Mouse (Mus musculus): Measurements from ENCODE around the gene Kctd21. TPM values are rescaled to one million over a fixed set of nuclear protein-coding genes. Genes with fewer than 3 reads are reported as not detected.

Gene Kctd21
- total and polyA plus RNA-seq, 3 experiments: 0.23 to 1.2 TPM; not detected in 1

- TF ChIP-seq ELF1 (IDR thresholded peaks at IDR 0.05; ENCODE audit: low read depth, low read length) (no peak), TAL1 (IDR thresholded peaks at IDR 0.05; ENCODE audit: low read length) (no peak; the same call in 1 of the 2 replicates), E2F4 (IDR thresholded peaks at IDR 0.05; ENCODE audit: borderline replicate concordance, low read depth, low read length) (no peak), USF2 (IDR thresholded peaks at IDR 0.05; ENCODE audit: borderline replicate concordance in 1 of 2, insufficient read depth in 1 of 2, low read depth in 1 of 2, low read length in 2 of 2) (0 out of 4 replicates have a peak, but pooled peaks of 1 of the 2 experiments have one; percentile 28), MAFK (IDR thresholded peaks at IDR 0.05; ENCODE audit: borderline replicate concordance, low read depth, low read length) (no peak), JUND (IDR thresholded peaks at IDR 0.05; ENCODE audit: low read depth, low read length) (no peak), UBTF (IDR thresholded peaks at IDR 0.05; ENCODE audit: borderline replicate concordance, insufficient read depth, low read depth, low read length) (no peak), CHD1 (IDR thresholded peaks at IDR 0.05; ENCODE audit: low read depth, low read length) (no peak), POLR2A (IDR thresholded peaks at IDR 0.05; ENCODE audit: control insufficient read depth in 1 of 2, insufficient read depth in 1 of 2, low read depth in 1 of 2, low read length in 2 of 2, poor library complexity in 1 of 2) (no peak), TBP (IDR thresholded peaks at IDR 0.05; ENCODE audit: low read depth, low read length) (no peak), RCOR1 (IDR thresholded peaks at IDR 0.05; ENCODE audit: low read depth, low read length) (peak; percentile 25; the same call in 1 of the 2 replicates), TCF12 (IDR thresholded peaks at IDR 0.05; ENCODE audit: low read depth, low read length) (no peak), EP300 (IDR thresholded peaks at IDR 0.05; ENCODE audit: low read depth in 1 of 2, low read length in 2 of 2) (peak in 1 of 2 experiments; percentile 13; a peak in 1 of 4 replicates), CTCF (IDR thresholded peaks at IDR 0.05 in 2 of 3, conservative IDR thresholded peaks at IDR 0.05 in 1 of 3; ENCODE audit: control insufficient read depth in 1 of 3, insufficient read depth in 1 of 3, low read depth in 2 of 3, low read length in 3 of 3, poor library complexity in 1 of 3, severe bottlenecking in 1 of 3) (no peak), POLR2AphosphoS2 (IDR thresholded peaks at IDR 0.05; ENCODE audit: low read length) (no peak), MYB (IDR thresholded peaks at IDR 0.05; ENCODE audit: low read depth, low read length) (no peak), NRF1 (IDR thresholded peaks at IDR 0.05; ENCODE audit: insufficient read depth, low read depth, low read length, poor library complexity, severe bottlenecking) (no peak)
Measured at GRCm38 (mm10) chr7:97336678-97337077, 4.6 kb downstream of the Kctd21 start (continued).

GRCm38 (mm10) chr7:97338593-97338992 is 6.5 kb downstream of the Kctd21 start:
- H3K27ac ChIP-seq (ENCODE audit: control insufficient read depth, low read depth, low read length): no peak overlapping the region
- H3K4me3 ChIP-seq (ENCODE audit: control insufficient read depth in 1 of 2, insufficient read depth in 1 of 2, low read depth in 2 of 2, low read length in 2 of 2): no peak overlapping the region
- H3K4me1 ChIP-seq (ENCODE audit: control insufficient read depth in 1 of 2, insufficient read depth in 2 of 2, low read length in 2 of 2): peaks cover 17 to 37% of the 10 kb centered on the region in 2 experiments
- H3K36me3 ChIP-seq (ENCODE audit: control insufficient read depth in 1 of 2, insufficient read depth in 2 of 2, low read length in 2 of 2): peaks cover 0 to 24% of the 10 kb centered on the region in 2 experiments; a peak in 2 of 4 replicates
- no peaks in the 10 kb centered on the region for H3K27me3 ChIP-seq (ENCODE audit: control insufficient read depth in 1 of 2, insufficient read depth in 2 of 2, low read length in 2 of 2)
- H3K9ac ChIP-seq (ENCODE audit: control insufficient read depth, low read depth, low read length, poor library complexity, severe bottlenecking): no peak overlapping the region
- no peaks in the 10 kb centered on the region for H3K9me3 ChIP-seq (replicated peaks; ENCODE audit: insufficient read depth, low read length)
- DNase-seq (ENCODE audit: low read depth, low spot score): no peak
- no peak for TF ChIP-seq GABPA (IDR thresholded peaks at IDR 0.05; ENCODE audit: low read depth, low read length)
- no peak for TF ChIP-seq POLR2AphosphoS5 (IDR thresholded peaks at IDR 0.05; ENCODE audit: borderline replicate concordance, low read depth, low read length)
- TF ChIP-seq ZC3H11A (IDR thresholded peaks at IDR 0.05; ENCODE audit: low read depth, low read length): no peak
- TF ChIP-seq MAZ (IDR thresholded peaks at IDR 0.05; ENCODE audit: low read depth, low read length): no peak
- TF ChIP-seq EP300 (IDR thresholded peaks at IDR 0.05; ENCODE audit: low read depth in 1 of 2, low read length in 2 of 2): no peak
- TF ChIP-seq NRF1 (IDR thresholded peaks at IDR 0.05; ENCODE audit: insufficient read depth, low read depth, low read length, poor library complexity, severe bottlenecking): no peak
- TF ChIP-seq MAFK (IDR thresholded peaks at IDR 0.05; ENCODE audit: borderline replicate concordance, low read depth, low read length): no peak
- TF ChIP-seq MAX (IDR thresholded peaks at IDR 0.05; ENCODE audit: low read length): no peak
- no peak for TF ChIP-seq ZNF384 (IDR thresholded peaks at IDR 0.05; ENCODE audit: low read depth, low read length)
- TF ChIP-seq USF1 (IDR thresholded peaks at IDR 0.05; ENCODE audit: low read depth, low read length): no peak
- TF ChIP-seq CHD2 (IDR thresholded peaks at IDR 0.05; ENCODE audit: low read length): no peak
- no peak for TF ChIP-seq E2F4 (IDR thresholded peaks at IDR 0.05; ENCODE audit: borderline replicate concordance, low read depth, low read length)
- H3K79me2 ChIP-seq (ENCODE audit: control insufficient read depth, insufficient read depth, low read length, poor library complexity): no peaks in the 10 kb centered on the region
